Mouse (Mus musculus): ENCODE measurements around the gene Nmrk2.
"Not testable (repeated sequence)": the region's sequence is repeated elsewhere in the genome, so short reads cannot be mapped to it uniquely, and the experiment has no call there.

Gene Nmrk2

GRCm38 (mm10) chr10:81187161-81187560 lies 14.7 kb downstream of the Nmrk2 start:
- no peak for DNase-seq (ENCODE audit: extremely low spot score, low read depth, low spot score)

- DNase-seq (ENCODE audit: extremely low spot score, low read depth, low spot score): no peak
These were observed 17.1 kb downstream of the Nmrk2 start for GRCm38 (mm10) chr10:81184765-81185164.

GRCm38 (mm10) chr10:81183805-81184204 lies 18.0 kb downstream of the Nmrk2 start, which contains the start of gene 4930442H23Rik:
Gene 4930442H23Rik, minus strand, starts transcription at chr10:81183849.
- no peak for DNase-seq (ENCODE audit: extremely low spot score, low read depth, low spot score)

GRCm38 (mm10) chr10:81182336-81183333 lies 19.2 kb downstream of the Nmrk2 start, which contains the start of gene Dapk3:
Gene Dapk3, plus strand, starts transcription at chr10:81183005.
- DNase-seq (ENCODE audit: extremely low spot score, low read depth, low spot score): peak; percentile 100

GRCm38 (mm10) chr10:81181860-81182259 lies 20.0 kb downstream of the Nmrk2 start:
- not testable (repeated sequence) for DNase-seq (ENCODE audit: extremely low spot score, low read depth, low spot score)

GRCm38 (mm10) chr10:81180946-81181345 lies 20.9 kb downstream of the Nmrk2 start:
- no peak for DNase-seq (ENCODE audit: extremely low spot score, low read depth, low spot score)

GRCm38 (mm10) chr10:81179451-81180342 lies 22.2 kb downstream of the Nmrk2 start:
- no peak for DNase-seq (ENCODE audit: extremely low spot score, low read depth, low spot score)

GRCm38 (mm10) chr10:81178927-81179326 lies 22.9 kb downstream of the Nmrk2 start:
- no peak for DNase-seq (ENCODE audit: extremely low spot score, low read depth, low spot score)

- DNase-seq (ENCODE audit: extremely low spot score, low read depth, low spot score): no peak
These were observed 23.7 kb downstream of the Nmrk2 start for GRCm38 (mm10) chr10:81177958-81178712.

GRCm38 (mm10) chr10:81177491-81177925 lies 24.3 kb downstream of the Nmrk2 start:
- DNase-seq (ENCODE audit: extremely low spot score, low read depth, low spot score): no peak

- DNase-seq (ENCODE audit: extremely low spot score, low read depth, low spot score): no peak
These were observed 25.2 kb downstream of the Nmrk2 start, which contains the start of gene Eef2 for GRCm38 (mm10) chr10:81176466-81177271. Gene Eef2, plus strand, starts transcription at chr10:81176631.

- peak; percentile 89 for DNase-seq (ENCODE audit: extremely low spot score, low read depth, low spot score)
These were observed 25.9 kb downstream of the Nmrk2 start for GRCm38 (mm10) chr10:81175936-81176465.

GRCm38 (mm10) chr10:81175345-81175701 lies 26.5 kb downstream of the Nmrk2 start:
- not testable (repeated sequence) for DNase-seq (ENCODE audit: extremely low spot score, low read depth, low spot score)

- DNase-seq (ENCODE audit: extremely low spot score, low read depth, low spot score): no peak
These were observed 27.1 kb downstream of the Nmrk2 start for GRCm38 (mm10) chr10:81174617-81175344.

GRCm38 (mm10) chr10:81173132-81173531 lies 28.7 kb downstream of the Nmrk2 start:
- DNase-seq (ENCODE audit: extremely low spot score, low read depth, low spot score): peak; percentile 67

- DNase-seq (ENCODE audit: extremely low spot score, low read depth, low spot score): not testable (repeated sequence)
These were observed 32.4 kb downstream of the Nmrk2 start for GRCm38 (mm10) chr10:81169411-81169900.

- DNase-seq (ENCODE audit: extremely low spot score, low read depth, low spot score): no peak
These were observed 33.2 kb downstream of the Nmrk2 start for GRCm38 (mm10) chr10:81168521-81169244.

GRCm38 (mm10) chr10:81168087-81168431 lies 33.8 kb downstream of the Nmrk2 start:
- no peak for DNase-seq (ENCODE audit: extremely low spot score, low read depth, low spot score)
